Mouse (Mus musculus): ENCODE measurements around the gene Nlrc4. TPM values are rescaled to one million over a fixed set of nuclear protein-coding genes. Genes with fewer than 3 reads are reported as not detected.
A peak's percentile ranks its signal among the peaks of the same experiment; 100 is the strongest.

Gene Nlrc4
- polyA plus RNA-seq, 1 experiment: 0.25 TPM

- no peak overlapping the region for H3K27ac ChIP-seq (ENCODE audit: insufficient read depth, low read length)
- no peak overlapping the region for H3K4me3 ChIP-seq (ENCODE audit: insufficient read depth, low read length)
- H3K4me1 ChIP-seq (ENCODE audit: control insufficient read depth, insufficient read depth, low read length): peaks cover 1% of the 10 kb centered on the region; the same call in 1 of the 2 replicates
- TF ChIP-seq CTCF (IDR thresholded peaks at IDR 0.05; ENCODE audit: extremely low read depth, insufficient read depth, low read length) (no peak), POLR2A (IDR thresholded peaks at IDR 0.05; ENCODE audit: extremely low read depth, insufficient read depth, low read length) (no peak)
These were observed 27.5 kb downstream of the Nlrc4 start for GRCm38 (mm10) chr17:74431481-74431880.

- H3K4me1 ChIP-seq (ENCODE audit: control insufficient read depth, insufficient read depth, low read length): no peaks in the 10 kb centered on the region
- H3K27ac ChIP-seq (ENCODE audit: insufficient read depth, low read length): no peak overlapping the region
- H3K4me3 ChIP-seq (ENCODE audit: insufficient read depth, low read length): no peak overlapping the region
- no peak for TF ChIP-seq POLR2A (IDR thresholded peaks at IDR 0.05; ENCODE audit: extremely low read depth, insufficient read depth, low read length)
- no peak for TF ChIP-seq CTCF (IDR thresholded peaks at IDR 0.05; ENCODE audit: extremely low read depth, insufficient read depth, low read length)
These were observed 28.9 kb downstream of the Nlrc4 start for GRCm38 (mm10) chr17:74430074-74430473.

DNA sequence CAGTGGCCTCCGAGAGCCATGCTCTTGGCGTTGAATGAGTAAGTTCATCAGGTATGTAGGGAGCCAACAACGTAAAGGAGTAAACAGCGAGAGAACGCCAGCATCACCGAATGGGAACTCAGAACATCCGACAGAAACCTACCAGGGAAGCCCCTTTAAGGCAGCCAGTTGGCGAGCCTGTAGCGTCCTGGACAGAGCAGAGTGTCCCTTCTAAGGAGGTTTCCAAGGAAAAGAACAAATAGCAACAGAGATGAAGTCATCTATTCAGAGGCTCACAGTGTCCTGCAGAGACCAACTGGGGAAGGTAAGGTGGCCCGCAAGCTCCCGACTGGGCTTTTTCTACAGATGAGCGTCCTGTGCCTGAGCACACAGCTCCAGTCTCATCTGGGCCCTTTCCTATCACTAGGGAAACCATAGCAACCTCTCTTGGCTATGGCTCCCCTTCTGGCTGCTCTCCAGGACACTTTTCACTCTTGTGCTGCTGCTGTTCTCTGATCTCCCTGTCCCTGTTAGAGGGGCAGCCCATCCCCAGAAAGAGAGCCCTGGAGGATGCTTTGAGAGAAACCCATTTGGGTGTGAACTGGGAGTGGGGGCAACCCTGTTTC, 34.4 kb downstream of the Nlrc4 start:
- no peak overlapping the region for H3K27ac ChIP-seq (ENCODE audit: insufficient read depth, low read length)
- no peak overlapping the region for H3K4me3 ChIP-seq (ENCODE audit: insufficient read depth, low read length)
- TF ChIP-seq CTCF (IDR thresholded peaks at IDR 0.05; ENCODE audit: extremely low read depth, insufficient read depth, low read length) (no peak), POLR2A (IDR thresholded peaks at IDR 0.05; ENCODE audit: extremely low read depth, insufficient read depth, low read length) (no peak)
- H3K4me1 ChIP-seq (ENCODE audit: control insufficient read depth, insufficient read depth, low read length): no peaks in the 10 kb centered on the region

DNA sequence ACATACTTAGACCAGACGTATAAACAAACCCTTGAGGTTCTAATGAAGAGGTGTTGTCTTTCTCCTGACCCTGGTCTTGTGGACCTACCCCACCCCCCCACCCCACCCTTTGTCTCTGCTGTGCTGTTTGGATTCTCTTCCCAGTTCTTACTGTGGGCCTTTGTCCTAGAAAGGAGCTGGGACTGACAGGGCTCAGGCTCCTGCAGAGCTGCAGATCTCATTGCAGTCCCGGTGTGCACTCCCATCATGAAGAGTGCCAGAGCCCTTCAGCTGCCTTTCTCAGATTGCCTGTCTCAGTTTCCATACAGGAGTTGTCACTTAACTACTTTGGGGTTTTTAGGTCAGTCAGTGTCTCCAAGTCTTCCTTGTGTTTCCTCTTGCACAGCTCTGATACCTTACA, 38.3 kb downstream of the Nlrc4 start:
- TF ChIP-seq POLR2A (IDR thresholded peaks at IDR 0.05; ENCODE audit: extremely low read depth, insufficient read depth, low read length): no peak
- TF ChIP-seq CTCF (IDR thresholded peaks at IDR 0.05; ENCODE audit: extremely low read depth, insufficient read depth, low read length): no peak
- H3K27ac ChIP-seq (ENCODE audit: insufficient read depth, low read length): no peak overlapping the region
- no peak overlapping the region for H3K4me3 ChIP-seq (ENCODE audit: insufficient read depth, low read length)
- H3K4me1 ChIP-seq (ENCODE audit: control insufficient read depth, insufficient read depth, low read length): no peaks in the 10 kb centered on the region

DNA sequence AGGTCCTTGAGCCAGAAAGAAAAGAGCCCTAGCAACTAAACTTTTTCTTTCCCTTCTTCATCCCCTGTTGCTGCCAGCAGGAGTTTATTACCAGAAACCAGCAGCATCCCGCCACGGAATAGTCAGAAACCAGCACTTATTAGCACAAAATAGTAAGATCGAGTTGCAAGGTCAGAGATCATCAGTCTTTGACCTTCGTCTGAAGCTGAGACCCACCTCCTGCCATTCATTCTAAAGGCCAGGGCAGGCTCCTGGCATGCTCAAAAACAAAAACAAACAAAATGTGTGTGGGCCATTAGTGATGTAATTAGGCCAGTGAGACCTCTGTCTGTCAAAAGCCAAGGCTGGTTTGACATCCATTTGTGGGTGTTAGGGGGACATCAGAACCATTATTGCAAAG, 40.8 kb downstream of the Nlrc4 start:
- TF ChIP-seq CTCF (IDR thresholded peaks at IDR 0.05; ENCODE audit: extremely low read depth, insufficient read depth, low read length): no peak
- no peak for TF ChIP-seq POLR2A (IDR thresholded peaks at IDR 0.05; ENCODE audit: extremely low read depth, insufficient read depth, low read length)
- no peaks in the 10 kb centered on the region for H3K4me1 ChIP-seq (ENCODE audit: control insufficient read depth, insufficient read depth, low read length)
- no peak overlapping the region for H3K27ac ChIP-seq (ENCODE audit: insufficient read depth, low read length)
- no peak overlapping the region for H3K4me3 ChIP-seq (ENCODE audit: insufficient read depth, low read length)

DNA sequence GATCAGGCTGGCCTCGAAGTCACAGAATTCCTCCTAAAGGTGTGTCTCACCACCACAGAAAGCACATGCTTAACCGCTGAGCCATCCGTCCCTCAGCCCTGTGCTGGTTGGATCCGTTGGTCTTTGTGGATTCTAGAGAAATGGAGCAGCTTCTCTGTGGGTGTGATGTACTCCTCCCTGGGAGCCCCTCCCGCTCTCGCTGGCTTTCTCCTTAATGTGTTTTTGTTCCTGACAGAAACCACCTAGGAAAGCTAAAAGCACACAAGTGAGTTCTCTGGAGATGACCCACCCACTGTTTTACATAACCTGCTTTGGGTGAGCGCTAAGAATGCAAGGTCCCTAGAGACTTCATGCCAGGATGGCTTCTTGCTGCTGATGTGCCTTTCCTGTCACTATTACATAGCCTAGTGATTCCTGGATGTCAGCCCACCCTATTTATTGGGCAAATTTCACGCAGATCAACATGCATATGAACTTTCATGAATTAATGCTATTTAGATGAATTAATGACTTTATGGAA, 42.0 kb downstream of the Nlrc4 start:
- Histone ChIP-seq H3K4me3 (ENCODE audit: insufficient read depth, low read length) (no peak overlapping the region), H3K4me1 (ENCODE audit: control insufficient read depth, insufficient read depth, low read length) (no peaks in the 10 kb centered on the region), H3K27ac (ENCODE audit: insufficient read depth, low read length) (no peak overlapping the region)
- TF ChIP-seq POLR2A (IDR thresholded peaks at IDR 0.05; ENCODE audit: extremely low read depth, insufficient read depth, low read length) (no peak), CTCF (IDR thresholded peaks at IDR 0.05; ENCODE audit: extremely low read depth, insufficient read depth, low read length) (no peak)

DNA sequence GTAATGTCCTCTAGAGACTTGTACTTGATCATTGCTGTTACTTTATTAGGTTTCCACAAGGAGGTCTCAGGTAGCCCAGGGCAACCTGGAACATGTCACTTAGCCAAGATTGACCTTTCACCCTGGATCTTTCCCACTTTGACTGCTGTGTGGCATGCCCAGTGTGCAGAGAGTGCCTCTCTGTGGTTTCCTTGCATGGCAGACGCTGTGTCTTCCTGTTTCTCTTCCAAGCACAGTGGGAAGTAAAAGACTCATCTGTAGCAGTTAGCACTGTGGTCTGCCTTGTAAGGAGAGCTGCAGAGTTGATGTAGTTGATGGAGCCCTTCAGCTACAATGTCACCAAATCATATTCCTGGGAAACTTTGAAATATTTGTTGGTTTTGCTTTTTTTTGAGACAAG, 44.3 kb downstream of the Nlrc4 start:
- Histone ChIP-seq H3K4me1 (ENCODE audit: control insufficient read depth, insufficient read depth, low read length) (no peaks in the 10 kb centered on the region), H3K27ac (ENCODE audit: insufficient read depth, low read length) (no peak overlapping the region), H3K4me3 (ENCODE audit: insufficient read depth, low read length) (no peak overlapping the region)
- no peak for TF ChIP-seq CTCF (IDR thresholded peaks at IDR 0.05; ENCODE audit: extremely low read depth, insufficient read depth, low read length)
- TF ChIP-seq POLR2A (IDR thresholded peaks at IDR 0.05; ENCODE audit: extremely low read depth, insufficient read depth, low read length): no peak

DNA sequence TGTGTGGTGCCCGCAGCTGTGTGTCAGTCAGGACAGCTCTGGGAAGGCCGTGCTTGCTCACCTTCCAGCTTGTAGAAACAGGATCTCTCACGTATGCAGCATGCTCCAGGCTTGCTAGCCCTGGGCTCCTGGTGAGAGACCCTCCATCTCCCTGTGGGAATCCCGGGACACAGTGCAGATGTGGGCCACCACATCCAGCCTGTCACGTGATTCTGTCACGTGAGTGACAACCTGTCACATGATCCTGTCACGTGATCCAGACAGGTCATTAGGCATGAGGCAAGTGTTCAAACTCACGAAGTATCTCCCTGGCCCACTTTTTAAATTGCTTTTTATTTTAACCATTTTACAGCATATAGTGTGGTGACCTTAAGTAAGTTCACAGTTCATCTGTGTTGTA, 45.6 kb downstream of the Nlrc4 start:
- no peak overlapping the region for H3K4me3 ChIP-seq (ENCODE audit: insufficient read depth, low read length)
- TF ChIP-seq CTCF (IDR thresholded peaks at IDR 0.05; ENCODE audit: extremely low read depth, insufficient read depth, low read length) (no peak), POLR2A (IDR thresholded peaks at IDR 0.05; ENCODE audit: extremely low read depth, insufficient read depth, low read length) (no peak)
- H3K27ac ChIP-seq (ENCODE audit: insufficient read depth, low read length): no peak overlapping the region
- no peaks in the 10 kb centered on the region for H3K4me1 ChIP-seq (ENCODE audit: control insufficient read depth, insufficient read depth, low read length)

GRCm38 (mm10) chr17:74409722-74410121, 49.2 kb downstream of the Nlrc4 start:
- Histone ChIP-seq H3K4me3 (ENCODE audit: insufficient read depth, low read length) (no peak overlapping the region), H3K4me1 (ENCODE audit: control insufficient read depth, insufficient read depth, low read length) (no peaks in the 10 kb centered on the region), H3K27ac (ENCODE audit: insufficient read depth, low read length) (no peak overlapping the region)
- 0 out of 2 replicates have a peak, but pooled peaks have one; percentile 5 for TF ChIP-seq CTCF (IDR thresholded peaks at IDR 0.05; ENCODE audit: extremely low read depth, insufficient read depth, low read length)
- TF ChIP-seq POLR2A (IDR thresholded peaks at IDR 0.05; ENCODE audit: extremely low read depth, insufficient read depth, low read length): no peak

GRCm38 (mm10) chr17:74406487-74406886, 52.5 kb downstream of the Nlrc4 start:
- TF ChIP-seq POLR2A (IDR thresholded peaks at IDR 0.05; ENCODE audit: extremely low read depth, insufficient read depth, low read length) (no peak), CTCF (IDR thresholded peaks at IDR 0.05; ENCODE audit: extremely low read depth, insufficient read depth, low read length) (no peak)
- H3K4me1 ChIP-seq (ENCODE audit: control insufficient read depth, insufficient read depth, low read length): no peaks in the 10 kb centered on the region
- H3K4me3 ChIP-seq (ENCODE audit: insufficient read depth, low read length): no peak overlapping the region
- no peak overlapping the region for H3K27ac ChIP-seq (ENCODE audit: insufficient read depth, low read length)
